Mouse (Mus musculus) hindbrain, embryonic 16.5 days (tissue): ENCODE results near the gene Mrpl43. TPM values are rescaled to one million over a fixed set of nuclear protein-coding genes. Genes with fewer than 3 reads are reported as not detected.

ENCODE experiments used
- ATAC-seq: fragments of 200-750 bp; cut with Nextera tagmentation; 2 replicates; pipeline ENCODE4 v1.8.0; 2017; ENCODE audit warnings: moderate TSS enrichment, moderate library complexity
- H3K27ac ChIP-seq: fragments of 300-500 bp; sonication (generic); 2 replicates; pipeline ENCODE4 v1.5.1; 2014; ENCODE audit warnings: low read depth, mild to moderate bottlenecking, control low read depth, low read length, moderate library complexity
- H3K27me3 ChIP-seq: fragments of 300-500 bp; sonication (generic); replicated peaks from 2 replicates; pipeline ENCODE4 v1.6.1; 2014; ENCODE audit warnings: low read length; ENCODE audit not compliant: control insufficient read depth, insufficient read depth
- H3K36me3 ChIP-seq: fragments of 300-500 bp; sonication (generic); 2 replicates; pipeline ENCODE4 v1.6.1; 2014; ENCODE audit warnings: mild to moderate bottlenecking, low read length, moderate library complexity, mixed read lengths; ENCODE audit not compliant: control insufficient read depth, insufficient read depth
- H3K4me1 ChIP-seq: fragments of 300-500 bp; sonication (generic); 2 replicates; pipeline ENCODE4 v1.6.1; 2014; ENCODE audit warnings: low read depth, low read length; ENCODE audit not compliant: control insufficient read depth, insufficient read depth
- H3K4me2 ChIP-seq: fragments of 300-500 bp; sonication (generic); 2 replicates; pipeline ENCODE4 v1.6.1; 2014; ENCODE audit warnings: mild to moderate bottlenecking, low read length, control low read depth, moderate library complexity
- H3K4me3 ChIP-seq: fragments of 300-500 bp; sonication (generic); 2 replicates; pipeline ENCODE4 v1.5.1; 2014; ENCODE audit warnings: mild to moderate bottlenecking, low read length, control low read depth, moderate library complexity
- H3K9ac ChIP-seq: fragments of 300-500 bp; sonication (generic); 2 replicates; pipeline ENCODE4 v1.6.1; 2014; ENCODE audit warnings: low read depth, mild to moderate bottlenecking, control low read depth, low read length, moderate library complexity
- H3K9me3 ChIP-seq: fragments of 300-500 bp; sonication (generic); 2 replicates; pipeline ENCODE4 v1.6.1; 2014; ENCODE audit warnings: mild to moderate bottlenecking, low read length, moderate library complexity; ENCODE audit not compliant: control insufficient read depth
- WGBS: fragments of 180-500 bp; shearing (Covaris S2); extraction: QIAGEN DNeasy Blood & Tissue Kit; methylation state at CpG from one replicate; pipeline ENCODE4 v1.1.7; 2014; 5-methylcytosine and 5-hydroxymethylcytosine counted together
- polyA plus RNA-seq: library from polyadenylated mRNA; unstranded; fragments of >200 nt; fragmentation: Nextera tagmentation; extraction: Ambion mirVana; gene quantifications from 2 replicates; pipeline ENCODE4 v1.2.1, GENCODE M21; 2015

The Mrpl43 gene
- polyA plus RNA-seq, 1 experiment from 2014 or later: 98.4 TPM

DNA sequence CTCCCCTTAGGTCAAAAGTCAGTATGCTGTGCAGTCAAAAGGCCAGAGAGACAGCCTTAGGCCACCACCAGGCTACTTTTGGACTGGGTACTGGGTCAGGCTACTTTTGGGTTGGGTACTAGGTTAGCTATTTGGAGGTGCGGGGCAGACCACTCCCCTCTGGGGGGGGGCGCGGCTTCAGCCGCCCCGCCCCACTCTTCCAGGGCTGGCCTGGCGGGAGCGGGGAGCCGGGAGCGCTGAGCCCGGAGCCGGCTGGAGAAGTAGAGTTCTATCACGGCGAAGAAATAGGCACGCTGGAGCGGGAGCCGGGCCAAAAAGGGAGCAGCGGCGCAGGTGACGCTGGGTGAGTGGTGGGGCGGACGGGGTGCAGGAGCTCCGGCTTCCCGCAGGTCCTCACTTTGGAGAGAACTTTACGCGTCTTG lies 8.8 kb upstream of the Mrpl43 start:
- 2% methylated on average over 23 of the region's 25 CpGs for WGBS
- Histone ChIP-seq H3K27ac (no peak overlapping the region), H3K27me3 (no peaks in the 10 kb centered on the region), H3K4me2 (peak overlapping the region; percentile 78), H3K4me3 (peak overlapping the region; percentile 37), H3K36me3 (peaks cover 15% of the 10 kb centered on the region), H3K9me3 (no peaks in the 10 kb centered on the region), H3K4me1 (peaks cover 41% of the 10 kb centered on the region), H3K9ac (peak overlapping the region; percentile 37)
- ATAC-seq: no peak

DNA sequence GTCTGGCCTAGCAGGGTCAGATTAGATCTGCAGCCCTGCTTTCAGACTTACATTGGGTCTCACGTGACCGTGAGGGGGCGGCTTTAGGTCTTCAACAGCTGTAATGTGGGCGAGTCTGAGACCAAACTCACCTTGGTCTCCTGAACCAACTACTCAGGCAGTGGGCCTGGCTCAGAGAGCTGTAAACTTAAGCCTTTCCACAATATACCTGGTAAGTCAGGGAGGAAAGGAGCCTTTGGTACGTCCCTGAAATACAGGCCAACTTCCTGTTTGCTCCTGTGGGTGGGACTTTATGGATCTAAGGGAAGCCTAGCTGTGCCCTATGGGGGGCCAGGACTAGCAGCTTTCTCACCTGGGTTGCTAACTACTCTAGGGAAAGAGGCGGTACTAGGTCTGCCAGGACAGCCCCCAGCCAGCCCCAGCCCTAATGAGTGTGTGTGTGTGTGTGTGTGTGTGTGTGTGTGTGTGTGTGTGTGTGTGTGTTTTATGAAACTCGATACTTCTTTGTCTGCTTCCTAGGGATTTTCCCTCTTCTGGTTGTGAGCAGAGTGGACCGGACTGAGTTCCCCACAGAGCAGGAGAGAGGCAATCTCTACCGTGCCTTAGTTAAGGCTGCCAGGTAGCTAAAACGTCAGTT lies 8.2 kb upstream of the Mrpl43 start, which contains the start of gene Lzts2:
Lzts2 (plus strand) TSS at position 80 of the 637 bp plus-strand sequence.
- 18% methylated on average over 10 of the region's 10 CpGs for WGBS
- H3K27ac ChIP-seq: no peak within 1 kb of the TSS
- H3K36me3 ChIP-seq: peaks cover 15% of the 10 kb centered on the region
- peak within 1 kb of the TSS; percentile 37 for H3K4me3 ChIP-seq
- no peaks in the 10 kb centered on the region for H3K9me3 ChIP-seq
- H3K9ac ChIP-seq: peak within 1 kb of the TSS; percentile 37
- no peak for ATAC-seq
- peaks cover 41% of the 10 kb centered on the region for H3K4me1 ChIP-seq
- peak within 1 kb of the TSS; percentile 78 for H3K4me2 ChIP-seq
- no peaks in the 10 kb centered on the region for H3K27me3 ChIP-seq

DNA sequence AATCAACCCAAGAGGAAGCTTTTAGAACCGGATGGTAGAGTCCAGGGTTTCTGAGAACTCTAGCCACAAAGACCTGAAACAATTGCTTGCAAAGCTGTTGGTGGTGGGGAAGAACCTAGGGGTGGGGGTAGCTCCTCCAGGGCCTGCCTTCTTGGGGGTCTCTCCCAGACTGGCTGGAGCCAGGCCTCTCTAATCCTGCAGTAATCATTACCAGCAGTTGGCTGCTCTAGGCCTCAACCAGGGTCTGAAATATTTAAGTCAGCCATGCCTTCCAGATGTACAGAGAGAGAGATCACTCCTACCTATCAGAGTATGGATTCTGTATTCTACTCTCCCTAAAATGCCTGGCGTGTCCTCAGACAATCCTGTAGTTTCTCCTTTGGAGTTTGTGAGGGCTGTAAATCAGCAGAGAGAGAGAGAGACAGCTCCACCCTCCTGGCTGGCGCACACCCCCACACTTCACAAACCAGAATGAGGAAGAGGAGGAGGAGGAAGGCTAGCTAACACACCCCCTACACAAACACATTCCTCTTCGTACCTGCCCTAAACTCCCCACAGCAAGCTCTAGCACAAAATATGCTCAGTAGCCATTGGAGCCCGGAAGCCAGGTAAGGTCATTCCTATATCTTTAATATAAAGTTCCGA lies 7.5 kb upstream of the Mrpl43 start:
- Histone ChIP-seq H3K36me3 (peaks cover 15% of the 10 kb centered on the region), H3K4me2 (no peak overlapping the region), H3K4me3 (no peak overlapping the region), H3K27me3 (no peaks in the 10 kb centered on the region), H3K9ac (no peak overlapping the region), H3K4me1 (peaks cover 34% of the 10 kb centered on the region), H3K27ac (no peak overlapping the region), H3K9me3 (no peaks in the 10 kb centered on the region)
- ATAC-seq: no peak
- 75% methylated on average over 6 of the region's 6 CpGs for WGBS

DNA sequence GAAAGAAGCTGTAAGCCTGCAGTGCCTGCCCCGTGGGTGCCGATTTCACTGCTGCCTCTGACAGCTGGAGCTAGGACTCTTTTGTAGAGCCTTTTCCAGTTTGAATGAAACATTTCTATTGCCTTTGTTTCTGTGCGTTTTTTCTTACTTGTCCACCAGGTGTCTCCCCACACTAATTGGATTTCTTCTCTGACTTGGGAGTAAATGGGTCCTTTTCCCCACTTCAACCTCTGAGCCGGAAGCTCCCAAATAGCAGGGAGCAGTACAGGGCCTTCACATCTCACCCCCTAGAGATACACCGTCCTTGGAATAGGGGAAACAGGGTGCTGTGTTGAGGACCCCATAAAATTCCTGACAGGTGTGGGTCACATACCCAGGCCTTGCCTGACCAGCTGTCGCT lies 6.4 kb upstream of the Mrpl43 start:
- WGBS: 42% methylated on average over 6 of the region's 6 CpGs
- no peak overlapping the region for H3K4me2 ChIP-seq
- H3K4me3 ChIP-seq: no peak overlapping the region
- no peak for ATAC-seq
- peak overlapping the region; percentile 26; the same call in 1 of the 2 replicates for H3K27ac ChIP-seq
- peaks cover 30% of the 10 kb centered on the region for H3K4me1 ChIP-seq
- no peak overlapping the region for H3K9ac ChIP-seq
- peaks cover 18% of the 10 kb centered on the region for H3K36me3 ChIP-seq
- H3K27me3 ChIP-seq: no peaks in the 10 kb centered on the region
- no peaks in the 10 kb centered on the region for H3K9me3 ChIP-seq

GRCm38 (mm10) chr19:45012219-45012618 lies 6.0 kb upstream of the Mrpl43 start:
- Histone ChIP-seq H3K4me1 (peaks cover 31% of the 10 kb centered on the region), H3K27me3 (no peaks in the 10 kb centered on the region), H3K27ac (peak overlapping the region; percentile 26; the same call in 1 of the 2 replicates), H3K9me3 (no peaks in the 10 kb centered on the region), H3K9ac (no peak overlapping the region), H3K4me3 (no peak overlapping the region), H3K4me2 (no peak overlapping the region), H3K36me3 (peaks cover 18% of the 10 kb centered on the region)
- 85% methylated on average over 8 of the region's 8 CpGs for WGBS
- no peak for ATAC-seq

- 92% methylated on average over 4 of the region's 4 CpGs for WGBS
- Histone ChIP-seq H3K9ac (no peak overlapping the region), H3K36me3 (peaks cover 18% of the 10 kb centered on the region), H3K4me2 (no peak overlapping the region), H3K27me3 (no peaks in the 10 kb centered on the region), H3K4me1 (peaks cover 22% of the 10 kb centered on the region), H3K9me3 (no peaks in the 10 kb centered on the region), H3K27ac (no peak overlapping the region), H3K4me3 (no peak overlapping the region)
- no peak for ATAC-seq
Observed at GRCm38 (mm10) chr19:45010646-45011045, 4.4 kb upstream of the Mrpl43 start.

DNA sequence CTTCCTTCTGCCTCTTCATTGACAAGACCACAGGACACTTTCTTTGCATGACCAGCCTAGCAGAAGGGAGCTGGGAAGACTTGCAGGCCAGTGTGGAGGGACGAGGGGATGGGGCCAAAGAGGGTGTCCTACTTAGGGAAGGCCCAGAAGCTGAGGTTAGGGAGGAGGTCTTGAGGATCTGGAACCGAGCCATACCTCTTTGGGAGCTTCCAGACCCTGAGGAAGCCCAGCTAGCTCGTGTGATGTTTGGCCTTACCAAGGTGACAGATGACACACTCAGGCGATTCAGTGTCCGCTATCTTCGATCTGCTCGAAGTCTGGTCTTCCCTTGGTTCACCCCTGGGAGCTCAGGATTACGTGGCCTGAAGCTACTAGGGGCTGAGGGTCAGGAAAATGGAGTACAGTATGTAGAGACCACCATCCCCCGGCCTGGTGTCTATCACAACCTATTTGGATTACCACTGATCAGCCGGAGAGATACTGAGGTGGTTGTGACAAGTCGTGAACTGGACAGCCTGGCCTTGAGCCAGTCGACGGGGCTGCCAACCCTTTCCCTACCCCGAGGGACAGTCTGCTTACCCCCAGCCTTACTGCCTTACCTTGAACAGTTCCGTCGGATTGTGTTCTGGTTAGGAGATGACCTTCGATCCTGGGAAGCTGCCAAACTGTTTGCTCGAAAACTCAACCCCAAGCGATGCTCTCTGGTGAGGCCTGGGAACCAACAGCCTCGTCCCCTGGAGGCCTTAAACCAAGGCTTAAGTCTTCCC lies 1.4 kb upstream of the Mrpl43 start:
- WGBS: 94% methylated on average over 20 of the region's 20 CpGs
- Histone ChIP-seq H3K27me3 (no peaks in the 10 kb centered on the region), H3K4me3 (no peak overlapping the region), H3K27ac (no peak overlapping the region; the same call in 1 of the 2 replicates), H3K4me1 (peaks cover 20% of the 10 kb centered on the region), H3K9ac (peak overlapping the region; percentile 86; the same call in 1 of the 2 replicates), H3K9me3 (no peaks in the 10 kb centered on the region), H3K36me3 (peaks cover 20% of the 10 kb centered on the region), H3K4me2 (peak overlapping the region; percentile 85)
- no peak for ATAC-seq

DNA sequence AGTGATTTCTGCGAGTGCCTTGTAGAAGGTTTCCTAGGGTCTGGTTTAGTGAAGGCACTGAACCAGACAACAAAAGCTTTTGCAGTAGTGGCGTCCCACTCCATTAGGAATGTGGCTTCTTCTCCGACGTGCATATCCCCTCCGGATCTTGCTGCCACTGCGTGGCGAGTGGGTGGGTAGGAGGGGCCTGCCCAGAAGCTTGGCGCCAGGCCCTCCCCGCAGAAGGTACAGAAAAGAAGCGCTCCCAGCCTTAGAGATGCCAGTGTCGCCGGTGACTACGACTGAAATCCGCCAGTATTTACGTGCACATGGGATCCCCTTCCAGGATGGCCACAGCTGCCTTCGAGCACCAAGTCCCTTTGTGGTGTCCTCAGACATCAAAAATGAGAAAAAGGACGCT lies 779 bp upstream of the Mrpl43 start:
- Histone ChIP-seq H3K27ac (peak overlapping the region; percentile 86), H3K9ac (peak overlapping the region; percentile 86), H3K4me1 (peaks cover 20% of the 10 kb centered on the region), H3K4me3 (peak overlapping the region; percentile 93), H3K36me3 (peaks cover 23% of the 10 kb centered on the region), H3K4me2 (peak overlapping the region; percentile 85), H3K9me3 (no peaks in the 10 kb centered on the region), H3K27me3 (no peaks in the 10 kb centered on the region)
- WGBS: 34% methylated on average over 17 of the region's 17 CpGs
- no peak for ATAC-seq

DNA sequence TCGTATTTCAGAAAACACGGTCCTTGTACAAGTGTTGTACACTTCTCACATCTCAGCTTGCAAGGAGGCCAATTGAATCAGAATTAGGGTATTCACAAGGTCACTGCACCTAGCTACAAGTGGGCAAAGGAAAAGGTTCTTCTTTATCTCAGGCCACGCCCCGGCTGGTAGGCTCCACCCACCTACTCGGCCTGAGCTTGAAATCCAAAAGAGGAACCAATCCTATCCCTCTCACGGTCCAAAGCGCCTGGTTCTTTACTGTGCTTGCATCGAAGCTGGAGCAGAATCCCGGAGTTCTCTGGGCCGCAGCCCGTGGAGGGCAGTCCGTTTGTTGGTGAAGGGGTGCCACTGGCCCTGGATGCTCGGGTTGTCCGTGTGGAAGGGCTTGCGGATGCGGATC lies 798 bp downstream of the Mrpl43 start, which contains the start of gene Twnk:
Twnk (plus strand) TSS at position 220 of the 400 bp plus-strand sequence.
- peaks cover 18% of the 10 kb centered on the region for H3K36me3 ChIP-seq
- WGBS: 11% methylated on average over 16 of the region's 16 CpGs
- H3K27ac ChIP-seq: peak within 1 kb of the TSS; percentile 86
- peaks cover 20% of the 10 kb centered on the region for H3K4me1 ChIP-seq
- H3K9ac ChIP-seq: peak within 1 kb of the TSS; percentile 86
- no peak for ATAC-seq
- no peaks in the 10 kb centered on the region for H3K9me3 ChIP-seq
- peak within 1 kb of the TSS; percentile 93 for H3K4me3 ChIP-seq
- H3K4me2 ChIP-seq: peak within 1 kb of the TSS; percentile 85
- H3K27me3 ChIP-seq: no peaks in the 10 kb centered on the region
